Mouse (Mus musculus) embryonic stem cell, embryonic (primary cell): ENCODE data around the gene Ptprd.

Experiments
- CTCF ChIA-PET, 4 experiments: fragments of 300-600 bp in 2 of 4; fragments of 350-600 bp in 2 of 4; sonication (Branson Sonifier 250); formaldehyde crosslinking; loops; one replicate each; lab custom pipeline; 2022; ENCODE audit warnings: inconsistent platforms in 2 of 4; lab: Charles Lee
- POLR2A ChIA-PET, 4 experiments: fragments of 300-600 bp in 2 of 4; fragments of 350-600 bp in 2 of 4; sonication (Branson Sonifier 250); formaldehyde crosslinking; loops; one replicate each; lab custom pipeline; 2022; ENCODE audit warnings: antibody characterized with exemption in 4 of 4, inconsistent platforms in 1 of 4; lab: Charles Lee

Gene Ptprd

GRCm38 (mm10) chr4:78211529-78212494 lies at the start of gene Ptprd:
TSS of gene Ptprd (minus strand) at chr4:78211961.
- POLR2A ChIA-PET: no interaction called here
- CTCF ChIA-PET: no interaction called here

GRCm38 (mm10) chr4:78235820-78236219 lies 24.1 kb upstream of the Ptprd start:
- CTCF ChIA-PET: no interaction called here
- POLR2A ChIA-PET: no interaction called here

GRCm38 (mm10) chr4:78235316-78235715 lies 23.6 kb upstream of the Ptprd start:
- ChIA-PET POLR2A (no interaction called here), CTCF (no interaction called here)

- CTCF ChIA-PET: no interaction called here
- POLR2A ChIA-PET: no interaction called here
Observed at GRCm38 (mm10) chr4:78234681-78235080, 22.9 kb upstream of the Ptprd start.

- CTCF ChIA-PET: no interaction called here
Observed at GRCm38 (mm10) chr4:78213949-78214348, 2.2 kb upstream of the Ptprd start.

GRCm38 (mm10) chr4:78212941-78213340 lies 1.2 kb upstream of the Ptprd start:
- CTCF ChIA-PET: no interaction called here
- POLR2A ChIA-PET: no interaction called here

More at GRCm38 (mm10) chr4:78213949-78214348, 2.2 kb upstream of the Ptprd start:
- POLR2A ChIA-PET: no interaction called here

GRCm38 (mm10) chr4:78210878-78211528 lies 758 bp downstream of the Ptprd start:
- POLR2A ChIA-PET: no interaction called here

GRCm38 (mm10) chr4:78205018-78205417 lies 6.7 kb downstream of the Ptprd start:
- ChIA-PET POLR2A (no interaction called here), CTCF (no interaction called here)

More at GRCm38 (mm10) chr4:78210878-78211528, 758 bp downstream of the Ptprd start:
- CTCF ChIA-PET: no interaction called here

GRCm38 (mm10) chr4:78168447-78168846 lies 43.3 kb downstream of the Ptprd start:
- POLR2A ChIA-PET: no interaction called here
- CTCF ChIA-PET: no interaction called here

- ChIA-PET POLR2A (no interaction called here), CTCF (no interaction called here)
Observed at GRCm38 (mm10) chr4:78160451-78160850, 51.3 kb downstream of the Ptprd start.

GRCm38 (mm10) chr4:78150561-78150960 lies 61.2 kb downstream of the Ptprd start:
- ChIA-PET POLR2A (no interaction called here), CTCF (no interaction called here)

- ChIA-PET POLR2A (no interaction called here), CTCF (no interaction called here)
Observed at GRCm38 (mm10) chr4:78142767-78143148, 69.0 kb downstream of the Ptprd start.

GRCm38 (mm10) chr4:78142088-78142766 lies 69.5 kb downstream of the Ptprd start:
- POLR2A ChIA-PET: no interaction called here

GRCm38 (mm10) chr4:78110898-78111297 lies 100.9 kb downstream of the Ptprd start:
- CTCF ChIA-PET: no interaction called here
- POLR2A ChIA-PET: no interaction called here

More at GRCm38 (mm10) chr4:78142088-78142766, 69.5 kb downstream of the Ptprd start:
- CTCF ChIA-PET: no interaction called here

- ChIA-PET POLR2A (no interaction called here), CTCF (no interaction called here)
Observed at GRCm38 (mm10) chr4:78097526-78097925, 114.2 kb downstream of the Ptprd start.

GRCm38 (mm10) chr4:78082744-78083143 lies 129.0 kb downstream of the Ptprd start:
- POLR2A ChIA-PET: no interaction called here

GRCm38 (mm10) chr4:78077499-78077898 lies 134.3 kb downstream of the Ptprd start:
- ChIA-PET POLR2A (no interaction called here), CTCF (no interaction called here)

More at GRCm38 (mm10) chr4:78082744-78083143, 129.0 kb downstream of the Ptprd start:
- CTCF ChIA-PET: no interaction called here

- CTCF ChIA-PET: no interaction called here
- POLR2A ChIA-PET: no interaction called here
Observed at GRCm38 (mm10) chr4:78077087-78077486, 134.7 kb downstream of the Ptprd start.

GRCm38 (mm10) chr4:78038401-78038800 lies 173.4 kb downstream of the Ptprd start:
- ChIA-PET CTCF (no interaction called here), POLR2A (no interaction called here)

- ChIA-PET POLR2A (no interaction called here), CTCF (no interaction called here)
Observed at GRCm38 (mm10) chr4:78002065-78002464, 209.7 kb downstream of the Ptprd start.
